Mouse (Mus musculus) heart, postnatal 36 days (tissue): Measurements from ENCODE around the gene Ppfia1. TPM values are rescaled to one million over a fixed set of nuclear protein-coding genes. Genes with fewer than 3 reads are reported as not detected.

Experiments
- DNase-seq, 2 experiments: peaks; one replicate each; pipeline ENCODE4 v3.0.0; 2021 to 2022
- intact Hi-C: fragments of 180-260 bp; cut with DNase I; formaldehyde crosslinking; loops from one replicate; pipeline ENCODE4 v1.15.1; 2025
- total RNA-seq, 2 experiments: library from RNA; stranded (reverse); gene quantifications; 2 replicates each; pipeline ENCODE4 v1.2.3; 2021

The Ppfia1 gene
- 10 to 100 TPM; 39.3 TPM for total RNA-seq

GRCm38 (mm10) chr7:144553237-144554122, at the start of gene Ppfia1:
Gene Ppfia1, minus strand, starts transcription at chr7:144553729.
- DNase-seq, result peak; percentile 98
- intact Hi-C loops, result loop anchor here (2.0 kb wide), 1 partner anchor 27 kb away; no protein-coding TSS in a partner anchor

GRCm38 (mm10) chr7:144600333-144600900, 46.9 kb upstream of the Ppfia1 start:
- DNase-seq, result no peak
- intact Hi-C loops, result no loop called here

- intact Hi-C loops, result no loop called here
- DNase-seq, result no peak
These were observed 36.0 kb upstream of the Ppfia1 start for GRCm38 (mm10) chr7:144589508-144589907.

GRCm38 (mm10) chr7:144587291-144587690, 33.8 kb upstream of the Ppfia1 start:
- DNase-seq, result peak in 1 of 2 experiments; percentile 40
- intact Hi-C loops, result no loop called here

- intact Hi-C loops, result loop anchor here (1.0 to 2.0 kb wide), 2 partner anchors 191 to 309 kb away; no protein-coding TSS in a partner anchor
- DNase-seq, result peak; percentile 61 to 72
These were observed 32.1 kb upstream of the Ppfia1 start for GRCm38 (mm10) chr7:144585648-144586047.

GRCm38 (mm10) chr7:144583619-144584018, 30.1 kb upstream of the Ppfia1 start:
- intact Hi-C loops, result loop anchor here (2.0 to 5.0 kb wide), 3 partner anchors 96 to 311 kb away; partner anchors contain the start of gene Cttn
- DNase-seq, result peak; percentile 31 to 52

- intact Hi-C loops, result loop anchor here (5.0 kb wide), 2 partner anchors 95 to 110 kb away; partner anchors contain the start of gene Cttn
- DNase-seq, result peak; percentile 97 to 98
These were observed 28.9 kb upstream of the Ppfia1 start, which contains the start of gene Fadd for GRCm38 (mm10) chr7:144582284-144582980. Gene Fadd, minus strand, starts transcription at chr7:144582463.

GRCm38 (mm10) chr7:144581559-144582283, 28.2 kb upstream of the Ppfia1 start:
- peak; percentile 74 to 87 for DNase-seq
- intact Hi-C loops, result loop anchor here (2.0 to 5.0 kb wide), 4 partner anchors 29 to 363 kb away; partner anchors contain the start of genes Cttn and Ppfia1

GRCm38 (mm10) chr7:144577876-144578275, 24.3 kb upstream of the Ppfia1 start:
- intact Hi-C loops, result loop anchor here (1.0 kb wide), 1 partner anchor 33 kb away; no protein-coding TSS in a partner anchor
- peak in 1 of 2 experiments; percentile 61 for DNase-seq

- intact Hi-C loops, result no loop called here
- DNase-seq, result no peak
These were observed 18.7 kb upstream of the Ppfia1 start for GRCm38 (mm10) chr7:144572234-144572633.

GRCm38 (mm10) chr7:144571598-144571997, 18.1 kb upstream of the Ppfia1 start:
- DNase-seq, result no peak
- intact Hi-C loops, result no loop called here

- intact Hi-C loops, result no loop called here
- DNase-seq, result peak; percentile 55 to 65
These were observed 15.9 kb upstream of the Ppfia1 start for GRCm38 (mm10) chr7:144569428-144569827.

GRCm38 (mm10) chr7:144568091-144568490, 14.6 kb upstream of the Ppfia1 start:
- intact Hi-C loops, result no loop called here

GRCm38 (mm10) chr7:144566921-144567682, 13.6 kb upstream of the Ppfia1 start:
- intact Hi-C loops, result no loop called here
- DNase-seq, result no peak

More at GRCm38 (mm10) chr7:144568091-144568490, 14.6 kb upstream of the Ppfia1 start:
- no peak for DNase-seq

- DNase-seq, result no peak
- intact Hi-C loops, result no loop called here
These were observed 10.1 kb upstream of the Ppfia1 start for GRCm38 (mm10) chr7:144563456-144564155.

- DNase-seq, result no peak
- intact Hi-C loops, result no loop called here
These were observed 8.5 kb upstream of the Ppfia1 start for GRCm38 (mm10) chr7:144562016-144562415.

- DNase-seq, result no peak
- intact Hi-C loops, result no loop called here
These were observed 7.1 kb upstream of the Ppfia1 start for GRCm38 (mm10) chr7:144560594-144560993.

- no peak for DNase-seq
- intact Hi-C loops, result no loop called here
These were observed 5.0 kb upstream of the Ppfia1 start for GRCm38 (mm10) chr7:144558552-144558951.

GRCm38 (mm10) chr7:144554123-144554472, 569 bp upstream of the Ppfia1 start:
- intact Hi-C loops, result no loop called here
- DNase-seq, result no peak
